Mouse (Mus musculus) limb, embryonic 11.5 days (tissue): Measurements from ENCODE around the gene Cacna1d. TPM values are rescaled to one million over a fixed set of nuclear protein-coding genes. Genes with fewer than 3 reads are reported as not detected.

Experiments used
- ATAC-seq: fragments of 200-750 bp; cut with Nextera tagmentation; 2 replicates; pipeline ENCODE4 v1.8.0; 2017; ENCODE audit warnings: low read depth; ENCODE audit not compliant: insufficient number of reproducible peaks, low FRiP score, low TSS enrichment
- DNase-seq: peaks from one replicate; pipeline ENCODE4 v3.0.0-alpha.2; 2015; ENCODE audit warnings: low spot score
- H3K27ac ChIP-seq: fragments of 300-500 bp; sonication (generic); replicated peaks from 2 replicates; pipeline ENCODE4 v1.5.1; 2014; ENCODE audit warnings: low read depth, mild to moderate bottlenecking, low read length
- H3K27me3 ChIP-seq: fragments of 300-500 bp; sonication (generic); 2 replicates; pipeline ENCODE4 v1.6.1; 2014; ENCODE audit warnings: mild to moderate bottlenecking, low read length, mixed read lengths; ENCODE audit not compliant: control insufficient read depth, insufficient read depth
- H3K36me3 ChIP-seq: fragments of 300-500 bp; sonication (generic); 2 replicates; pipeline ENCODE4 v1.6.1; 2014; ENCODE audit warnings: mild to moderate bottlenecking, low read length, moderate library complexity, mixed read lengths; ENCODE audit not compliant: control insufficient read depth, insufficient read depth
- H3K4me1 ChIP-seq: fragments of 300-500 bp; sonication (generic); 2 replicates; pipeline ENCODE4 v1.6.1; 2014; ENCODE audit warnings: low read length, mixed read lengths; ENCODE audit not compliant: control insufficient read depth, insufficient read depth
- H3K4me2 ChIP-seq: fragments of 300-500 bp; sonication (generic); 2 replicates; pipeline ENCODE4 v1.6.1; 2014; ENCODE audit warnings: low read depth, mild to moderate bottlenecking, moderate library complexity; ENCODE audit not compliant: severe bottlenecking
- H3K4me3 ChIP-seq: fragments of 300-500 bp; sonication (generic); 2 replicates; pipeline ENCODE4 v1.5.1; 2014; ENCODE audit warnings: low read depth, low read length
- H3K9ac ChIP-seq: fragments of 300-500 bp; sonication (generic); 2 replicates; pipeline ENCODE4 v1.6.1; 2014; ENCODE audit warnings: mild to moderate bottlenecking, low read length
- H3K9me3 ChIP-seq: fragments of 300-500 bp; sonication (generic); 2 replicates; pipeline ENCODE4 v1.6.1; 2016; ENCODE audit warnings: low read length; ENCODE audit not compliant: control insufficient read depth
- WGBS: fragments of 180-500 bp; shearing (Covaris S2); extraction: QIAGEN DNeasy Blood & Tissue Kit; methylation state at CpG from one replicate; pipeline ENCODE4 v1.1.7; 2014; 5-methylcytosine and 5-hydroxymethylcytosine counted together
- polyA plus RNA-seq: library from polyadenylated mRNA; unstranded; fragments of >200 nt; fragmentation: Nextera tagmentation; extraction: Ambion mirVana; gene quantifications from 2 replicates; pipeline ENCODE4 v1.2.1, GENCODE M21; 2014

The Cacna1d gene
- polyA plus RNA-seq, 1 experiment from 2014 or later = 2.1 TPM

DNA sequence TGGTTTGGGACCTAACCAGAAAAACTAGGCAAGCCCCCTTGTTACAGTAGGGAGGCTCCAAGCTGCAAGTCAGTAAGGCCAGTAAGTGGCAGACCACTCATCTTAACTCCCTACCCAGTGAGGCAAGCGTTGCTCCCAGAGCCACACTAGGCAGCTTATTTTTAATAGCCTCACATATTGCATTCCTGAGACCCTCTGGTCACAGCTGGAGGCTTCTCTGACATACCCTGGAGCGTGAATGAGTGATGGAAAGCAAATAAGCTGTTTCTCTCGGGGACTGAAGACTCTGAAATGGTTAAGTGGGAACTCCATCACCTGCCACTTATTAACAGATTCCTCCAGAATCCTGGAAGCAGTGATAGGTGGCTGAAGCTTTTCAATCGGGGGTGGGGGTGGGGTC, 65.4 kb downstream of the Cacna1d start:
- H3K4me1 ChIP-seq = peaks cover 3% of the 10 kb centered on the region; the same call in 1 of the 2 replicates
- ATAC-seq (no peak), DNase-seq (no peak)
- H3K9ac ChIP-seq = no peak overlapping the region
- no peak overlapping the region for H3K4me2 ChIP-seq
- no peak overlapping the region for H3K4me3 ChIP-seq
- no peaks in the 10 kb centered on the region for H3K9me3 ChIP-seq
- H3K27ac ChIP-seq = no peak overlapping the region
- no peaks in the 10 kb centered on the region for H3K36me3 ChIP-seq
- WGBS = 28% methylated on average over 4 of the region's 4 CpGs
- no peaks in the 10 kb centered on the region for H3K27me3 ChIP-seq

DNA sequence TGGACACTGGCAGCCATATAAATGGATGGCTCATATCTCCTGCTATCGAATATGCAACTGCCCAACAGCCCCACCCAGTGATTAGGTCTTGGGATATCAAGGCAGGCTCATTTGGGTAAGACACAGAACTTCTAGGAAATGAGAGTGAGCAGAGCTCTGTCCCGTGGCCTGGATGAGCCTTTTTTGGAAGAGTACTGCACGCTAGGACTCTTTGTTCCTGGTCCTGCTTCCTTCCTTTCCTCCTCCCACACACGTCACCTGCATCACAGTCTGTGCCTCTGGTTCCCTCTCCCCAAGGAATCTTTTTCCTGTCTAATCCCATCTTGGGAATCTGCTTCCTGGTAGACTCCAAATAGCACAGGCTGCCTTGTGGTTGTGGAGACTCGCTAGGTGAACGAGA, 66.1 kb downstream of the Cacna1d start:
- Histone ChIP-seq H3K27ac (no peak overlapping the region), H3K9ac (no peak overlapping the region), H3K4me3 (no peak overlapping the region), H3K4me1 (peaks cover 3% of the 10 kb centered on the region; the same call in 1 of the 2 replicates), H3K36me3 (no peaks in the 10 kb centered on the region), H3K4me2 (no peak overlapping the region), H3K9me3 (no peaks in the 10 kb centered on the region), H3K27me3 (no peaks in the 10 kb centered on the region)
- WGBS = 76% methylated on average over 6 of the region's 6 CpGs
- no peak for DNase-seq
- ATAC-seq = no peak

DNA sequence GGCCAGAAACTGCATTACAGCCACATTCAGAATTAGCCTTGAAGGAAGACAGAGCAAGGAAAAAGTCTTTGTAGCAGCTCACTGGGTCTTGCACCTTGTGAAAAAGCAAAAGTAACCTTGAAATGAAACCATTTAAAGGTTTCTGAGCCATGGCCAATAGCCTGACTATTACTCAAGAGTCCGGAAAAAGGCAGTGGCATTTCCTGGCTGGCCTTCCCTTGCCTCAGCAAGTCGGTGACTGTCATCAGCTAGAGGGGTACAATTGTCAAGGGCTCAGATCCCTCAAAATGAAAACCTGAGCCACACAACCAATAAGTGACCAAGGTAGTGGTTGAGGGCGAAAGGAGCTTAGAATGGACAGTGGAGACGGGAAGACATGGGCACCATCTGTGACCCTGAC, 66.6 kb downstream of the Cacna1d start:
- H3K36me3 ChIP-seq = no peaks in the 10 kb centered on the region
- H3K9ac ChIP-seq = no peak overlapping the region
- no peak for ATAC-seq
- no peak overlapping the region for H3K4me3 ChIP-seq
- no peaks in the 10 kb centered on the region for H3K9me3 ChIP-seq
- H3K27ac ChIP-seq = no peak overlapping the region
- DNase-seq = no peak
- WGBS = 94% methylated on average over 4 of the region's 4 CpGs
- no peak overlapping the region for H3K4me2 ChIP-seq
- H3K27me3 ChIP-seq = no peaks in the 10 kb centered on the region
- H3K4me1 ChIP-seq = peaks cover 3% of the 10 kb centered on the region; the same call in 1 of the 2 replicates

DNA sequence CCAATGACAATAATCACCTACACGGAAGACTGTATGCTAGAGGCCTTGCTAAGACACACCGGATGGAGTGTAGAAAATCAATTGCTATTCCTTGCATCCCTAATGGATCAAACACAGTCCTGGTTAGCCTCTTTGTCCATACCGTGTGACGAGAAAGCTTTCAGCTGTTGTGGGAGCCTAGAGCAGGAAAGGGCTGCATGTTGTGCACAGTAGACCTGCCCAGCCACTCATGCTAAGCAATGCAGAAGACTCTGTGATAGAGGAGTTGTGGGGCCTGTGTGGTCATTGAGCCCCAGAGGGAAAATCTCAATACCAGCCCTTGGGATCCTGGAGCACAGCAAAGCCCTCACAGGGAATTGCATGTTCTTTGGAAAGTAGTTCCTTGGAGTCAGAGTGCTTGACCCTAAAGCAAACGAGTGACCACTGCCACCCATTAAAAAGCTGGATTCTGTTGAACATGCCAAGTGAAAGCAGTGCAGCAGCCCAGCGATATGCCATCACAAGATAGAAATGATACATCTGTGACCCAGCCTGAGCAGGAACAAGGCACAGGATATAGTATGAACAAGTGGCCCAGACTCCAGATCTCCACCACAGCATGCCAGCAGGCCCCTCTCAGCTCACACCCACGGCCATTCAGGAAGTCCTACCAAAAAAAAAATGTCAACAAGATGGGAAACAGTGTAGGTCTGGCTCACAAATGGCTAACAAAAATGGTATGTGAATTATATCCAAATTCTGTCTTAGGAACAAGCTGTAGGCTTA, 68.7 kb downstream of the Cacna1d start:
- Histone ChIP-seq H3K4me3 (no peak overlapping the region), H3K9me3 (no peaks in the 10 kb centered on the region), H3K9ac (no peak overlapping the region), H3K27ac (no peak overlapping the region), H3K36me3 (no peaks in the 10 kb centered on the region), H3K4me2 (no peak overlapping the region), H3K4me1 (no peaks in the 10 kb centered on the region), H3K27me3 (no peaks in the 10 kb centered on the region)
- no peak for ATAC-seq
- 89% methylated on average over 7 of the region's 7 CpGs for WGBS
- no peak for DNase-seq

DNA sequence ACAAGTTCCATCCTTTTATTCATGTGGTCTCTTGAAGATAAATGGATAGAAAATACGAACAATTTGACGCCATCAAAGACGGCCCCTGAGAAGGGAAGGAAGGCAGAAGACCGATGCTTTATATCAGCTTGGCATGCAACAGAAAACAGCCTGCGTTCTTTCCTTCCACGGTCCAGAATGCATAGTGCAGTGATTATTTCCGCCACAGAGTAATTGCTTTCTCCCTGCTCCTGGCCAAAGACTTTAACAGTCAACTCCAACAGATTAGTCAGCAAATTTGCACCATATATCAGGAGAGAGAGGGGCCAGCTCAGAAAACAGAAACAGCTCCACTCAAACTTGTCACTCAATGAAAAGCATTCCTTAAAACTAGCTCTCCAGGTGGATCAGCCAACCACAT, 71.8 kb downstream of the Cacna1d start:
- Histone ChIP-seq H3K27ac (no peak overlapping the region), H3K4me3 (no peak overlapping the region), H3K36me3 (no peaks in the 10 kb centered on the region), H3K9ac (no peak overlapping the region), H3K27me3 (no peaks in the 10 kb centered on the region), H3K9me3 (no peaks in the 10 kb centered on the region), H3K4me1 (no peaks in the 10 kb centered on the region), H3K4me2 (no peak overlapping the region)
- no peak for DNase-seq
- ATAC-seq = no peak
- WGBS = 79% methylated on average over 7 of the region's 7 CpGs

DNA sequence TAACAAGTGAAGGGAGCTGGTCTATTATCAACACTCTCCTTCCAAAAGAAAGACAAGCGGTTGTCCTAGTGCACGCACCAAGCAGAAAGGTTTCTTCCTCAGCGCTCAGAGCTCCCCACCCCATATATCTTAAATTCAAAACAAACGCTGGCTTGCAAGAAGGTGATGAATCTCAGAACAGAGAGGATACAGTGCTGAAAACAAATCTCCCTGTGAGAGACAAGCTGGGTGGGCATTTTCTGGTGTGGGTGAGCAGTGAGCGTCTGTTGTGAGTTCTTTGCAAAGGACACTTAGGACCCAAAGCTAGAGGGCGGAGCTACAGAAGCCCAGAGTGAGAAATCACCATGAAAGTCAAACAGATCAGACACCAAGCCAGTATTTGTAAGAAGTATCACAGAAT, 72.2 kb downstream of the Cacna1d start:
- WGBS = 76% methylated on average over 6 of the region's 6 CpGs
- no peak for ATAC-seq

GRCm38 (mm10) chr14:30415830-30416229, 75.4 kb downstream of the Cacna1d start:
- no peaks in the 10 kb centered on the region for H3K9me3 ChIP-seq
- no peak overlapping the region for H3K27ac ChIP-seq
- H3K4me1 ChIP-seq = no peaks in the 10 kb centered on the region
- no peaks in the 10 kb centered on the region for H3K36me3 ChIP-seq
- no peak overlapping the region for H3K4me3 ChIP-seq
- no peaks in the 10 kb centered on the region for H3K27me3 ChIP-seq
- no peak overlapping the region for H3K9ac ChIP-seq
- WGBS = 90% methylated on average over 5 of the region's 5 CpGs
- no peak overlapping the region for H3K4me2 ChIP-seq
- DNase-seq = no peak
- ATAC-seq = no peak

More for the DNA sequence above, 72.2 kb downstream of the Cacna1d start:
- Histone ChIP-seq H3K27me3 (no peaks in the 10 kb centered on the region), H3K4me1 (no peaks in the 10 kb centered on the region), H3K9me3 (no peaks in the 10 kb centered on the region), H3K9ac (no peak overlapping the region), H3K27ac (no peak overlapping the region), H3K4me3 (no peak overlapping the region), H3K4me2 (no peak overlapping the region), H3K36me3 (no peaks in the 10 kb centered on the region)
- no peak for DNase-seq

DNA sequence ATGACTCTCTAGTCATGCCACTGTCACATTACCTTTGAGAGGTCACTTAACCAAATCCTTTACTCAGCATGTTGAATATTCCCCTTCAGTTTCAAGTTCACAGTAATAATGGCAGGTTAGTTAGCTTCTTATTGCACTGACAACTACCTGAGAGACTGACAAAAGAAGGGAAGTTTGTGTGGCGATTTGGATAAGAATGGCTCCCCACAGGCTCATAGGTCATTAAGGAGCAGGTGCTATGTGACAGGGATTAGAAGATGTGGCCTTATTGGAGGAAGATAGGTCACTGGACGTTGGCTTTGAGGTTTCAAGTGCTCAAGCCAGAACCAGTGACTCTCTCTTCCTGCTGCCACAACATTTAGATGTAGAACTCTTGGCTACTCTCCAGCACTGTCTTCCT, 77.1 kb downstream of the Cacna1d start:
- Histone ChIP-seq H3K27ac (no peak overlapping the region), H3K4me2 (no peak overlapping the region), H3K9ac (no peak overlapping the region), H3K4me3 (no peak overlapping the region), H3K9me3 (no peaks in the 10 kb centered on the region), H3K4me1 (no peaks in the 10 kb centered on the region), H3K27me3 (no peaks in the 10 kb centered on the region), H3K36me3 (no peaks in the 10 kb centered on the region)
- no peak for ATAC-seq
- 62% methylated on average over 2 of the region's 2 CpGs for WGBS
- DNase-seq = no peak

GRCm38 (mm10) chr14:30409331-30409730, 81.9 kb downstream of the Cacna1d start:
- Histone ChIP-seq H3K27me3 (no peaks in the 10 kb centered on the region), H3K4me3 (no peak overlapping the region), H3K27ac (no peak overlapping the region), H3K4me2 (no peak overlapping the region), H3K4me1 (no peaks in the 10 kb centered on the region), H3K36me3 (no peaks in the 10 kb centered on the region), H3K9ac (no peak overlapping the region), H3K9me3 (no peaks in the 10 kb centered on the region)
- ATAC-seq = no peak
- WGBS = 85% methylated on average over 4 of the region's 4 CpGs
- DNase-seq = no peak
